Mouse (Mus musculus) retina, postnatal 1 day (tissue): ENCODE data around the gene Ccr9.
"Not testable (repeated sequence)": the region's sequence is repeated elsewhere in the genome, so short reads cannot be mapped to it uniquely, and the experiment has no call there.

ENCODE experiments used
- DNase-seq: peaks from one replicate; pipeline ENCODE4 v3.0.0-alpha.2; 2012

Gene Ccr9

DNA sequence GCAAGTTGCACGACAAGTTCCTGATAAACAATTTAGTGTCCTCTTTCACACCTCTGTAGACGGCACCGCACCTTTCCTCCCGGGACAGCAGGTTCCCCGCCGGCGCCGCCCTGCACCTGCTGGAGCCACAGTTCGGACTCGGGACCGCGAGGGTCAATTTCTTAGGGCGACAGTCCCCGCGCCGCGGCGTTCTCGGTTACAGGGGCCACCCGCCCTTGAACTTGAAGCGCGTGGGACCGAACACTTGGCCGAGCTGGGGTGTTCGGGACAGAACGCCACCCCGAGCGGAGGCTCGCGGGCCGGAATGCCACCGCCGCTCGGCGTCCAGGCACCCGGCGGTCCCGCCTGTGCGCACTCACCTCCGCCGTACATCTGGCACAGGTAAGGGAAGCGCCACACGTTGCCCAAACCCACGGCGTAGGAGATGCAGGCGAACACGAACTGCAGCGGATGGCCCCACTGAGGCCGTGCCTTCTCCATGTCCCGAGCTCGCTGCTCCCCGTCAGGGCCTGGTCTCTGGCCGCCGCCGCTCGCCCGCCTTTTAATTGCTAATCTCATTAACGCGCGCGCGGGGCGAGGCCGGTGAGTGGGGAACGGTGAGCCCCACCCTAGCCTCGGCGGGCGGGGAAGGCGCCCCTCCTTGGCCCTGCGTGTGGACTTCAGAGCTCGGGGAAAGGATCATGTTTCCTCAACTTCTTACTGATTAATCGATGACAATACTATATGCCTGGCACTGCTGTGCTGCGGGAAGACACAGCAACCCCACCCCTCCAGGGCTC, at the start of gene Ccr9, which contains the start of gene Slc6a20a:
TSS of gene Ccr9 (plus strand) at position 113 of the 779 bp plus-strand sequence.
TSS of gene Slc6a20a (minus strand) at position 559 of the 779 bp plus-strand sequence.
- peak; percentile 61 for DNase-seq

DNA sequence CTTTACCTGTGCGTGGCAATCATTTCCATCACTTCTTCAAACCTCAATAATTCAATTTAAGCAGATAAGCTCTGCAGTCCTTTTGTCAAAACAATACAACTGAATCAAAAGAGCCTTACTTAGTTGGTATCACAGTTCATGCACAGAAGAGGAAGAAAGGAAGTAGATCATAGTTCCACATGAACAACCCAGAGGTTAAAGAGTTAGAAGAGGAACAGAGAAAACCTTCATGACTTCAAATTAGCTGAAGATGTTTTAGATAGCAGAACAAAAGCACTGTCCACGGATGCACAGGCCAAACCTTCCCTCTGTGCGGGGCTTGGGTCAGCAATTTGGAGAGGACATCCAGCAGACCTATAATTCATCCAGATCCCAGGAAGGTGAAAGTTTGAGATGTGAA, 46.6 kb upstream of the Ccr9 start:
- no peak for DNase-seq

DNA sequence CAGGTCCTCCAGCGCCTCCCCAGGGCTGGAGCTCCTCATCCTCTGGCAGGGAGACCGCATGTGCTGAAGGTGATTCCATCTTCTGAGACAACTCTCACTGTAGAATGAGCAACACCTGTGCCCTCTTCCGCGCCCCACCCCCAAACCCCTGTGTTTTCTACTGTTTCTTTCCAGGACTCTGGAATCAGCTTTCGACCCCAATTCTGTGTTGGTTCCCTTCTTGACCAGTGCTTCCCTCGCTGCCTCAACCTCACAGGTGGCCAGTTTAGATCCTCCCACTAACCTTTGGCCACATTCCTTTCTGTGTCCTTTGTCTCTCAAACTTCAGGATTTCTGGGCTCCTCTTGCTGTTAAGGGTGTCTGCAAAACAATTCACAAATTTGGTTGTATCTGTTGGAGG, 46.0 kb upstream of the Ccr9 start, which contains the start of gene Slc6a20b:
TSS of gene Slc6a20b (minus strand) at position 285 of the 400 bp plus-strand sequence.
- no peak for DNase-seq

DNA sequence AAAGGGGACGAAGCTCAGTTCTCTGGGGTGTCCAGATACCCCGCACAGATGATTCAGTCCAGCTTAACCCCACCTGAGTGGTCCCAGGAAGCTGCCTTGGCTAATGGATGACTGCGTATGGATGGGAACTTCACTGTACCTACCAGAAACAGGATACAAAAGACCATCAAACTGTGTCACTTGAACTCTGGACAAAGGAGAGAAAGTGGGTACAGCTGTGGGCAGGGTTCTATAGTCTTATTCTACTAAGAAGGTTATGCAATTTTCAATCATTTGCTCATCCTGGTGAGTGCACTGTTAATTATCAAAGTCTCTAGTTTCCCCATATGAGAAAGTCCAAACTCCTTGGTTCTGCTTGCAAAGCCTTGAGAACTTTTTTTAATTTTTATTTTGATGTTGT, 45.2 kb upstream of the Ccr9 start:
- no peak for DNase-seq

DNA sequence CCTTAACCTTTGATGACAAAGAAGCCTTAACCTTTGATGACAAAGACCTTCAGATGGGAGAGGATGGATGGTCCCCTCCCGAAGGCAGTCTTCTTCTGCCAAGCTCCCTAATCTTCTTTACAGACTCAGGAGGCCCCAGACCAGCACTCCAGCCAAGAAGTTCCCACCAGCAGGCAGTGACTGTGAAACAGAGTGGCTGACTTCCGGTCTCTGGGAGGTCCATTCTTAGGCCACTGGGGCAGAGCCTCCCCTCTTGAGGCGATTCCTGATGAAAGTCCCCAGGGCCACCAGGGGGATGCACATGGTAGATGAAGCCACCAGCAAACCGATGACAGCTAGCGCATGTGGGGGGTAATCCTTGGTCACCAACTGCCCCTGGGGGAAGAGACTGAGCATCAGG, 41.5 kb upstream of the Ccr9 start:
- no peak for DNase-seq

DNA sequence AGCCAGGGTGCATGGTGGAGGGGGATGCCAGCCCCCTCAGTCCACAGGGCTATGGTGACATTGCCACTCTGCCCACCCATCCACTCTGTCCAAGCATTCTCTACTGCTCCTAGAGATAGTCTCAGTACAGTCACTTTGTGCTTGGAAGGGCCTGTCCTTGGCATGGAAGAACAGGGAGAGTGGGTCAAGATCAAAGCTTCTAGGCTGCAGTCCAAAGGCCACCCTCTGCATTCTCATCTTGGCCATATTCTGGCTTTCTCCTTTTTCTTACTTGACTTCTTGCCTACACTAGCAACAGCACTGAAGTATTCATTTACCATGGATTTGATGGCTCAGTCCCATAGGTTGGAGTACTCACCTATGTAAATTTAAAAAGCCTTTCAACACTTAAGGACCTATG, 40.0 kb upstream of the Ccr9 start:
- DNase-seq, result no peak

- DNase-seq, result peak; percentile 42
Observed at GRCm38 (mm10) chr9:123638668-123639089, 39.6 kb upstream of the Ccr9 start.

DNA sequence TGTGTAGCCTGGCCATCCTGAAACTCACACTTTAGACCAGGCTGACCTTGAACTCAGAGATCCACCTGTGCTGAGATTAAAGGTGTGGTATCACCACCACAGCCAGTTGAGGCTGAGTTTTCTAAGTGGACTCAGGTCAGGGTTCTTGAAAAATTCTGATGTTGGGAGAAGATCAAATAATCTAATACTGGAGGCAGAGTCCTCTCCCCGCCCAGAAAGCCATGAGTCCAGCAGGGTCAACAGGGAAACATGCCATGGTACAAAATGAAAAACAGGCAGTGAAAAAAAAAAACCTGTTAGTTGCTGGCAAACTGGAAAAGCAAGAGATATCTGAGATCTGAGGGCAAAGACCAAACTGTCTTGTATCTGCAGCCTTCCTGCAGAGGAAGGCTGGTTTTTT, 38.1 kb upstream of the Ccr9 start:
- DNase-seq, result no peak

DNA sequence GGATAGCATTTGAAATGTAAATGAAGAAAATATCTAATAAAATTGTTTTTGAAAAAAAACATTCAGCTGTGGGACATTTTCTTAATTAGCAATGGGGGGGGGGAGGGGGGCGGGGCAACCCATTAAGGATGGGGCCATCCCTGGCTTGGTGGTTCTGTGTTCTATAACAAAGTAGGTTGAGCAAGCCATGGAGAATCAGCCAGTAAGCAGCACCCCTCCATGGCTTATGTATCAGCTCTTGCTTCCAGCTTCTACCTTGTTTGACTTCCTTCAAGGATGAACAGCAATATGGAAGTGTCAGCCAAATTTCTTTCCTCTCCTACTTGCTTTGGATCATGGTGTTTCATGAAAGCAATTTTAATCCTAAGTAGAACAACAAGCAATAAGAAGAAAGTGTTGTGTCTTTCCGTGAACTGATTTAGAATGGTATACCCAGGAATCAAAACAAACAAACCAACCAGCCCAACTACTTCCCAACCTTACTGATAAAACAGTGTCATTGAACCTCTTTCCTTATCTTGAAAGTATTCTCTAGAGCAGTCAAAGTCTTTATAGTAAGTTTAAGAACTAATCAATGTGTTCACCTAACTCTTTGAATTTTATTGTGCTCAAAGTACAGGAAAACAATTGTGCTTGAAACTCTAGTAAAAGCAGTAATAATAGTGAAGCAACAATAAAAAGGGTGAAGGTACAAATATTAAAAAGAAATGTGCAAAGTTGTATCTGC, 28.3 kb upstream of the Ccr9 start:
- DNase-seq, result no peak

DNA sequence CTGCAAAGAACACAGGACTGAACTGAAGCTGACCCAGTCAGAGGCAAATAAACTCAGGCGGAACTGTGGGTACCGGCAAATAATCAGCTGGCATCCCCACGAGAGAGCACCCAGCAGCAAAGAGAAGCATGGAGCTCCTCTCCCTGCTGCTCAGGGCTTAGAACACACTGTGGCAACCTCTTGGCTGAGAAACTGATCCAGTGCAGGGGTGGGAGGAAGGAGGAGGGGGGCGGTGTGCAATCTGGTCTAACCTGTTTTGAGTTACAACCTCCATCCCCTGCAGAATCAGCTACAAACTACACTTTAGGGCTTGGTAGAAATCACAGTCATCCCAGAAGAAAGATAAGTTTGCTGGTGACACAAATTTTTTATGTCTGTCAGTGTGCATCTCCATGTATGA, 26.9 kb upstream of the Ccr9 start:
- no peak for DNase-seq

- DNase-seq, result no peak
Observed at GRCm38 (mm10) chr9:123657457-123657856, 20.8 kb upstream of the Ccr9 start.

DNA sequence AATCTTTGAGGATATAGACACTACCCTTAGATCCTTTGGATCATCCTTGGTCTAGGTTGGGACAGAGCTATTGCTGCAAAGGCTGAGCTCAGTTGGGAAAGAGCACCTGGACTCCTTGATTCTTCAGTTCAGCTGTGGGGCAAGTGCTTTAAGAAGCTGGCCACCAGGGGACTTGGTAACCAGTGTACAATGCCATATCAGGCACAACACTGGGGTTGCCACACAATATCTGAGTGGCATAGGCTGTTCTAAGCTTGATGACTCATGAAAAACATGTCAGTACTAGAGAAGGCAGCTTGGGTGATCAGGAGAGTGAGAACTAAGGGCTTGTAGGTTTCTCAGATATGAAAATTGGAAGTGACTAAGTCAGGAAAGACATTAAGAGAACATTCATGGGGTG, 19.3 kb upstream of the Ccr9 start:
- DNase-seq, result no peak

DNA sequence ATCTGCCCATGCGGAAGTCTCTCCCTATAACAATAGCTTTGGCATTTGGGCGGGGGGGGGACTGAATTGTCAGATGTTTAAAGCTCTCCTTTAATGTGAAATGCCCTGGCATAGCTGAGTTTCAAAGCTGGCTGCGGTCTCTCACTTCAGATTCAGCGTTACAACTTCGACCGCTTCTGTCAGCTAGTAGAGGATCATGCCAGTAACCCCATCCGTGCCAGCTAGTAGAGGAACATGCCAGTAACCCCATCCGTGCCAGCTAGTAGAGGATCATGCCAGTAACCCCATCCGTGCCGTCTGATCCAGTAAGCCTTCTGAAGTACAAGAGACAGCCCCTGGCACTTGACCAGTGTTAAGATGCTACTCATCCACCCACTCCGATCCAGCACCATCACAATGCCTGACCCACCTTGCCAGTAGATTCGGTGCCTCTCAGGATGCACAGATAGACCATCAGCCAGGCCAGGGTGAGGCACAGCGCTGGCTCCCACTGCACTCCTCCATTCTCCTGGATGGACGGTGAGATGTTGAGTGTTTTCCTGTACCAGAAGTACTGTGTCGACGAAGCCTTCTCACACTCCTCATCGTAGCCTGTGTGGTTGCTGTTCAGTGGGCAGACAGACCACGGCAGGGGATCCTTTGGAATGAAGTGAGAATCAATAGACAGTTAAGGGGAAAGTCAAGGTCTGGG, 18.1 kb upstream of the Ccr9 start:
- DNase-seq, result not testable (repeated sequence)

- DNase-seq, result peak; percentile 45
Observed at GRCm38 (mm10) chr9:123665645-123666044, 12.6 kb upstream of the Ccr9 start.

DNA sequence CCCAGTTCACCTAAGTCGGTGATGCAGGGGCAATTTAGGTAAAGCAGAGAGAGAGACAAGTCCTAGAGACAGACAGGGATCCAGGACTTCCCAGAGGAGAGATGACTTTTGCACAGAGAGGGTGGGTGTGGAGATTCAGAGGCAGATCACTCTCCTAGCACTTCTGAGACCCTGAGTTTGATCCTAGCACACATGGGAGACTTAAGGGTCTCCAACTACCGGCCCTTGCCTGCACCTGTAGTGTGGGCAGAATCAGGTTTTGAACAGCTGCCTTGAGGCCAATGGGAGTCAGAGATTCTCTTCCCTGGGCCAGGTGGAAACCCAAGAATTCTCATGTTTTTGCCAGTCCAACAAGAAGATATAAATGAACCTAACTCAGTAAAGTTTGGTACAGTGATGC, 959 bp downstream of the Ccr9 start:
- DNase-seq, result no peak

GRCm38 (mm10) chr9:123683704-123684103, 5.5 kb downstream of the Ccr9 start:
- DNase-seq, result no peak

GRCm38 (mm10) chr9:123686206-123686605, 8.0 kb downstream of the Ccr9 start:
- no peak for DNase-seq

GRCm38 (mm10) chr9:123688227-123688626, 10.0 kb downstream of the Ccr9 start:
- no peak for DNase-seq

DNA sequence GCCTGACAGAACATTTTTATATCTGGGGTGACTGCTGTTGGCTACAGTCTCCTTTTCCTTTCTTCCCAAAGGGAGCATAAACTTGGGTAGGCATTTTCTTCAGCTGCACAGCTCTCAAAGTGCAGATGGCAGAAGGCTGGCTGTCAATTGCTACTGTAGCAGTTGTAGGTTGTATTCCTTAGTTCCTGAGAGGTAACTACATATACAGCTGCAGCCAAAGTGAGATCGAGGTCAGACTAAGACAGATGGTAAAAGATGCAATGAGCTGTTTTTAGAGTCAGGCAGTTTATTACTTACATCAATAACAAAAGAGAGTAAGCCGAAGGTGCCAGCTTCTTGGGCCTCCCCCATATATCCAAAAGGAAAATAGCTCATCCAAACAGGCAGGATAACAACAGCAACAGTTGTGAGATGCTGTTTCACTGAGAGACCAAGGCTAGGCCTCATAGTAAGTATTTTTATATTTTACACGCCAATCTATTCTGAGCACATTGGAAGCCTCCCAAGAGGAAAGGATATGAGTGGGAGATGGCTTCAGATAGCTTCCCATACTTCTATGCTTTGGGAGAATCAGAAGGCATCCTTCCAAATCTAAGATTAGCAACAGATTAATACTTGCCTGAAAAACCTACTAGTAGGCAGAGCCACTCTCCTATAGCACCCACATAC, 17.5 kb downstream of the Ccr9 start:
- no peak for DNase-seq

DNA sequence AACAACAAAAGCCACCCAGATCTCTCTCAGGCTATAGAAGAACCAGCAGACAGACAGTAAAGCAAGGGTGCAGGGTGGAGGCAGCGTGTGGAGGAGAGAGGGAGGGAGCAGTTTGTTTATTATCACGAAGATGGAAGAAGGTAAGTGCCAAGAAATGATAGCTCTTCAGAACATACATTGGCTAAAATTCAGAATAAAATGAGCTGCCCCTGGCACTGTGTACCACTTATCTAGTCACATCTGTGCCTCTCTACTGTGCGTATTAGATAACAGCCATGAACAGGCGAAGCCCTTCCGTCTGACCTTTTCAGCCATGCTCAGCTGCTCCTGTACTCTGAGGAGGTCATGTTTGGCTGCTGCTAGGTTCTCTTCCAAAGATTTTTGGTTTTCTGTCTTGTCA, 23.6 kb downstream of the Ccr9 start:
- no peak for DNase-seq

GRCm38 (mm10) chr9:123709226-123709625, 31.0 kb downstream of the Ccr9 start:
- DNase-seq, result no peak

- no peak for DNase-seq
Observed at GRCm38 (mm10) chr9:123713111-123713510, 34.9 kb downstream of the Ccr9 start.

GRCm38 (mm10) chr9:123716301-123716700, 38.1 kb downstream of the Ccr9 start:
- DNase-seq, result no peak
